ENCODE assay signal across 17 mouse cellular contexts in genomic region chr6:50291650-50292049, GRCm38 (mm10). TPM values are rescaled to one million over a fixed set of nuclear protein-coding genes. Genes with fewer than 3 reads are reported as not detected.
DNase-seq lines count a peak whose midpoint lies in the region; ATAC-seq lines count a peak whose summit lies in the region.
"Had no signal": no experiment of that assay in that cellular context is flagged by ENCODE, and none has a peak within 500 bp of the region (broad histone marks: within the 10 kb centered on the region; RNA-seq: fewer than 3 reads in every experiment).

No protein-coding gene starts in this region.

- peaks cover 70% of the 10 kb centered on the region for H3K4me1 ChIP-seq in megakaryocyte, embryonic 14.5 days
- H3K4me1 ChIP-seq: forebrain, embryonic 12.5 days; hindbrain, embryonic 10.5 days had no signal

- peak; percentile 66 to 79 for ATAC-seq in hematopoietic stem cell, adult 5-6 weeks (replicated peaks in 1 of 2; ENCODE audit: insufficient read depth in 1 of 2, low FRiP score in 2 of 2, low TSS enrichment in 1 of 2, low read depth in 1 of 2, poor library complexity in 2 of 2, severe bottlenecking in 2 of 2)
- ATAC-seq: midbrain, embryonic 16.5 days had no signal

- H3K36me3 ChIP-seq in megakaryocyte, embryonic 14.5 days (replicated peaks; ENCODE audit: low read length), result peaks cover 49% of the 10 kb centered on the region
- H3K36me3 ChIP-seq: forebrain, embryonic 12.5 days; hindbrain, embryonic 10.5 days had no signal

- DNase-seq in lung, postnatal 36 days, result peak; percentile 29
- DNase-seq in lung, postnatal 25 days (ENCODE audit: low spot score), result no peak
- no peak for DNase-seq in right cerebral cortex, postnatal 4 days
- no peak for DNase-seq in kidney, postnatal 25 days
- DNase-seq in adrenal gland, postnatal 10 days, result no peak
- DNase-seq: adrenal gland, adult 8-10 months; cerebellum, adult 18-20 months; gastrocnemius, postnatal 10 days; kidney, adult 11 months; layer of hippocampus, postnatal 36 days; lung, embryonic 14.5 days; thymus, postnatal 36 days had no signal

- peaks cover 5% of the 10 kb centered on the region; the same call in 1 of the 2 replicates for H3K9me3 ChIP-seq in megakaryocyte, embryonic 14.5 days
- H3K9me3 ChIP-seq: forebrain, embryonic 12.5 days; hindbrain, embryonic 10.5 days had no signal

- H3K4me3 ChIP-seq in megakaryocyte, embryonic 14.5 days (replicated peaks), result peak overlapping the region; percentile 35
- H3K4me3 ChIP-seq: forebrain, embryonic 12.5 days; hindbrain, embryonic 10.5 days had no signal

- H3K27me3 ChIP-seq in megakaryocyte, embryonic 14.5 days (replicated peaks), result no peaks in the 10 kb centered on the region
- H3K27me3 ChIP-seq: forebrain, embryonic 12.5 days had no signal

RNA-seq across cellular contexts. Expression of gene Gsdme, which starts 28.0 kb away (rescaled TPM):
- 10.1 and 19.9 TPM in 2 replicates for total RNA-seq in hematopoietic stem cell, adult 5-6 weeks (2017)
- polyA plus RNA-seq in megakaryocyte, embryonic 14.5 days (2012; ENCODE audit: insufficient read depth, low replicate concordance), result 1.5 TPM in 1 of 2 replicates, not detected in the other
- 1 to 10 TPM; 2.8 TPM for total RNA-seq in adrenal gland, postnatal 10 days (2021)
